Comparison of ENCODE assay signal across 8 mouse cellular contexts in the genomic region with DNA sequence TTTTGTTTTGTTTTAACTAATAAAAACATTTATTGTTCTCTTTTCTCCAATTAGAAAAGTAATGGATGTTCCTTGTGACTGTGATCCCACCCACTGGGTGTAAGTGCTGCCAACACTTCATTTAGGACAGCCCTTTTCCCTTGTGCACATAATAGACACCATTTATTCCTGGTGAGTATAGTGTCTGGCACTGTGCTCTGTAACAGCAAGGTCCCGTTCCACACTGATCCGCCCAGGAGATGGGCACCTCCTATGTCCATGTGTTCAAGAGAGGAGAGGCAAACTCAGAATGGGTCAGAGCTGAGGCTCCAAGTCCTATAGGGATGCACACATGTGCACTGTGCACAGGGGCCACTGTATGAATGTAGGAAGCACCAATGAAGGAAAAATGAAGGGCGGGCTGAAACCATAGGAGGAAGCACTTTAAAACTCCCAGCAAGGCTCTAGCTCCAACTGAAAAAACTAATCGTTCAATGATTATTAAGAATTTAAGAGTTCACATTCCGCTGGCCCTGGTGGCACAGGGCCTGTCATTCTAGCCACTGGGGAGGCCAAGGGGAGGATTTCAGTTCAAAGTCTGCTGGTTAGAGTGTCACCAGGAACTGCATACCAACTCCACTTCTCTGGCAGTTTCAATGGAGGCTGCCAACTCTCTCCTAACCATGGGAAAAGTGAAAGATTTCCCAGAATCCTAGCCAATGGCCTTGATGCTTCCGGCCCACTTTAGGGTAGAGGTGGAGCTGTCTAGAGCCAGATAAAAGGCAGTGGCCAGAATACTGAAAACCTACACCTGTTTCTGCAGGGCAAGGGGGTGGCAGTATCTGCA. TPM values are rescaled to one million over a fixed set of nuclear protein-coding genes. Genes with fewer than 3 reads are reported as not detected.
DNase-seq lines count a peak whose midpoint lies in the region; ATAC-seq and TF ChIP-seq lines count a peak whose summit lies in the region.

No protein-coding gene starts in this region.

- no peak for TF ChIP-seq CTCF in intestine, postnatal 0 days (IDR thresholded peaks at IDR 0.05; ENCODE audit: low read depth)

- ATAC-seq in heart, embryonic 15.5 days (replicated peaks; ENCODE audit: insufficient number of reproducible peaks, insufficient read depth, low FRiP score, low read depth) = no peak
- no peak for ATAC-seq in midbrain, embryonic 15.5 days (replicated peaks)
- no peak for ATAC-seq in midbrain, embryonic 13.5 days
- ATAC-seq in intestine, postnatal 0 days = peak; percentile 75
- ATAC-seq in stomach, embryonic 14.5 days (ENCODE audit: insufficient number of reproducible peaks, insufficient read depth, low FRiP score, low read depth) = no peak

- no peaks in the 10 kb centered on the region for H3K36me3 ChIP-seq in heart, embryonic 15.5 days
- H3K36me3 ChIP-seq in midbrain, embryonic 15.5 days (replicated peaks) = no peaks in the 10 kb centered on the region
- no peaks in the 10 kb centered on the region for H3K36me3 ChIP-seq in midbrain, embryonic 13.5 days
- no peaks in the 10 kb centered on the region for H3K36me3 ChIP-seq in intestine, postnatal 0 days (ENCODE audit: control insufficient read depth, insufficient read depth)
- no peaks in the 10 kb centered on the region for H3K36me3 ChIP-seq in stomach, embryonic 14.5 days (ENCODE audit: control insufficient read depth, insufficient read depth, low read length)

- intact Hi-C loops in heart, postnatal 10 days (cut with DNase I) = no loop called here

- 78% methylated on average over 6 of the region's 6 CpGs for WGBS in heart, embryonic 15.5 days
- WGBS in midbrain, embryonic 15.5 days = 59% methylated on average over 6 of the region's 6 CpGs
- 64% methylated on average over 6 of the region's 6 CpGs for WGBS in midbrain, embryonic 13.5 days
- WGBS in intestine, postnatal 0 days = 46% methylated on average over 6 of the region's 6 CpGs
- 71% methylated on average over 6 of the region's 6 CpGs for WGBS in stomach, embryonic 14.5 days

- H3K4me2 ChIP-seq in heart, embryonic 15.5 days = no peak overlapping the region
- no peak overlapping the region for H3K4me2 ChIP-seq in midbrain, embryonic 15.5 days
- H3K4me2 ChIP-seq in midbrain, embryonic 13.5 days (replicated peaks) = no peak overlapping the region
- H3K4me2 ChIP-seq in intestine, postnatal 0 days (replicated peaks; ENCODE audit: low read depth) = peak overlapping the region; percentile 49
- H3K4me2 ChIP-seq in stomach, embryonic 14.5 days (replicated peaks; ENCODE audit: low read depth, low read length) = no peak overlapping the region

- no peak overlapping the region for H3K4me3 ChIP-seq in heart, embryonic 15.5 days
- H3K4me3 ChIP-seq in midbrain, embryonic 15.5 days = no peak overlapping the region
- H3K4me3 ChIP-seq in midbrain, embryonic 13.5 days (replicated peaks) = no peak overlapping the region
- no peak overlapping the region for H3K4me3 ChIP-seq in intestine, postnatal 0 days (ENCODE audit: low read depth, low read length)
- H3K4me3 ChIP-seq in stomach, embryonic 14.5 days (ENCODE audit: low read depth, low read length) = no peak overlapping the region

- no peak for DNase-seq in heart, postnatal 10 days
- DNase-seq in spleen, adult 12 weeks (ENCODE audit: low spot score) = no peak
- no peak for DNase-seq in natural killer cell, adult 2 months (ENCODE audit: low spot score in 2 of 2)

- no peak overlapping the region for H3K9ac ChIP-seq in heart, embryonic 15.5 days
- H3K9ac ChIP-seq in midbrain, embryonic 15.5 days = no peak overlapping the region
- no peak overlapping the region for H3K9ac ChIP-seq in midbrain, embryonic 13.5 days (replicated peaks)
- H3K9ac ChIP-seq in intestine, postnatal 0 days (ENCODE audit: low read depth, low read length) = no peak overlapping the region
- no peak overlapping the region for H3K9ac ChIP-seq in stomach, embryonic 14.5 days (replicated peaks; ENCODE audit: low read depth, low read length)

- H3K9me3 ChIP-seq in heart, embryonic 15.5 days (replicated peaks) = no peaks in the 10 kb centered on the region
- H3K9me3 ChIP-seq in midbrain, embryonic 15.5 days = no peaks in the 10 kb centered on the region
- H3K9me3 ChIP-seq in midbrain, embryonic 13.5 days = no peaks in the 10 kb centered on the region
- no peaks in the 10 kb centered on the region for H3K9me3 ChIP-seq in intestine, postnatal 0 days (ENCODE audit: control insufficient read depth)
- no peaks in the 10 kb centered on the region for H3K9me3 ChIP-seq in stomach, embryonic 14.5 days (ENCODE audit: control insufficient read depth, low read depth, low read length)

- H3K4me1 ChIP-seq in heart, embryonic 15.5 days (replicated peaks) = peaks cover 47% of the 10 kb centered on the region
- peaks cover 30% of the 10 kb centered on the region for H3K4me1 ChIP-seq in midbrain, embryonic 15.5 days
- peaks cover 31% of the 10 kb centered on the region for H3K4me1 ChIP-seq in midbrain, embryonic 13.5 days (replicated peaks)
- peaks cover 20% of the 10 kb centered on the region for H3K4me1 ChIP-seq in intestine, postnatal 0 days (replicated peaks; ENCODE audit: control insufficient read depth, insufficient read depth, low read length)
- peaks cover 28% of the 10 kb centered on the region for H3K4me1 ChIP-seq in stomach, embryonic 14.5 days (ENCODE audit: control insufficient read depth, insufficient read depth, low read length)

- H3K27ac ChIP-seq in heart, embryonic 15.5 days = 0 out of 2 replicates have a peak overlapping the region, but pooled peaks have one; percentile 74
- H3K27ac ChIP-seq in midbrain, embryonic 15.5 days = 0 out of 2 replicates have a peak overlapping the region, but pooled peaks have one; percentile 7
- no peak overlapping the region for H3K27ac ChIP-seq in midbrain, embryonic 13.5 days
- peak overlapping the region; percentile 96 for H3K27ac ChIP-seq in intestine, postnatal 0 days (ENCODE audit: low read depth, low read length)
- peak overlapping the region; percentile 74; the same call in 1 of the 2 replicates for H3K27ac ChIP-seq in stomach, embryonic 14.5 days (ENCODE audit: low read length)

- no peaks in the 10 kb centered on the region for H3K27me3 ChIP-seq in heart, embryonic 15.5 days
- 0 out of 2 replicates have a peak, but pooled peaks cover 12% of the 10 kb centered on the region for H3K27me3 ChIP-seq in midbrain, embryonic 15.5 days (replicated peaks)
- H3K27me3 ChIP-seq in midbrain, embryonic 13.5 days = peaks cover 26% of the 10 kb centered on the region
- no peaks in the 10 kb centered on the region for H3K27me3 ChIP-seq in intestine, postnatal 0 days (replicated peaks; ENCODE audit: control insufficient read depth, insufficient read depth, low read length)
- no peaks in the 10 kb centered on the region for H3K27me3 ChIP-seq in stomach, embryonic 14.5 days (ENCODE audit: control insufficient read depth, insufficient read depth, low read length)

RNA-seq across cellular contexts. Expression of a gene that starts 58.6 kb away (rescaled TPM):
- 15.7 and 19.3 TPM in 2 replicates for polyA plus RNA-seq in heart, embryonic 15.5 days (2015; fragmentation: Nextera tagmentation; extraction: Ambion mirVana)
- 10 to 100 TPM; 64.8 to 73.9 TPM for total RNA-seq in heart, postnatal 10 days (2021)
- polyA plus RNA-seq in midbrain, embryonic 15.5 days (2015; fragmentation: Nextera tagmentation; extraction: Ambion mirVana) = 29.8 and 33.9 TPM in 2 replicates
- 12.6 and 14.3 TPM in 2 replicates for polyA plus RNA-seq in midbrain, embryonic 13.5 days (2015; fragmentation: Nextera tagmentation; extraction: Ambion mirVana)
- polyA plus RNA-seq in intestine, postnatal 0 days (2015; fragmentation: Nextera tagmentation; extraction: Ambion mirVana) = 20.9 and 21.1 TPM in 2 replicates
- polyA plus RNA-seq in stomach, embryonic 14.5 days (2014; fragmentation: Nextera tagmentation; extraction: Ambion mirVana) = 9.3 and 12.3 TPM in 2 replicates
